Mouse (Mus musculus) adrenal gland, adult 2 months (tissue): Measurements from ENCODE around the gene Gm28360. TPM values are rescaled to one million over a fixed set of nuclear protein-coding genes. Genes with fewer than 3 reads are reported as not detected.
"Not testable (repeated sequence)": the region's sequence is repeated elsewhere in the genome, so short reads cannot be mapped to it uniquely, and the experiment has no call there.

ENCODE experiments used
- DNase-seq: peaks from one replicate; pipeline ENCODE4 v3.0.0; 2021
- long read RNA-seq: library from polyadenylated mRNA; stranded (forward); transcript quantifications from one replicate; pipeline ENCODE4 v2.0.0, GENCODE M21; 2021
- polyA plus RNA-seq: library from polyadenylated mRNA; depleted of rRNA; stranded (reverse); fragments of >200 nt; gene quantifications from 2 replicates; pipeline ENCODE4 v1.2.3, GENCODE M21; 2012; rRNA removed
- total RNA-seq, 2 experiments: library from RNA; stranded (reverse); gene quantifications; 2 replicates each; pipeline ENCODE4 v1.2.3; 2021

Gene Gm28360
- total RNA-seq (not detected), polyA plus RNA-seq (not detected in 2 replicates)
- long read RNA-seq = 0 reads

DNA sequence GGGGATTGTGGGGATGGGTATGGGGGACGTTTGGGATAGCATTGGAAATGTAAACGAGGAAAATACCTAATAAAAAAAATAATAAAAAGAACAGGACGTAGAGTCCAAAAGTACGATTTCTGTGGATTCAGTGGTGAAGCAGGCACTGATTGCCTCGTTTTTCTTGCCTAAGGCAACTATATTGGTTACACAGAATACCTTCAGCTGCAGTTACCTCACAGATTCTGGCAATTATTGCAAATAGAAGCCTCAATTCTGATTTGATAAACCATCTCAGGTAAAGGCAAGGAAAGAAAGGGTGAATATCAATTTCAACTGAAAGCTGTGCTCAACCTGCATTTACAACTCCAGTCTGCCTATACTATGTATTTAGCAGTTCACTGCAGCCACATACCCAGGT, at the start of gene Gm28360:
Gm28360 (plus strand) TSS at position 301 of the 400 bp plus-strand sequence.
- DNase-seq = not testable (repeated sequence)

DNA sequence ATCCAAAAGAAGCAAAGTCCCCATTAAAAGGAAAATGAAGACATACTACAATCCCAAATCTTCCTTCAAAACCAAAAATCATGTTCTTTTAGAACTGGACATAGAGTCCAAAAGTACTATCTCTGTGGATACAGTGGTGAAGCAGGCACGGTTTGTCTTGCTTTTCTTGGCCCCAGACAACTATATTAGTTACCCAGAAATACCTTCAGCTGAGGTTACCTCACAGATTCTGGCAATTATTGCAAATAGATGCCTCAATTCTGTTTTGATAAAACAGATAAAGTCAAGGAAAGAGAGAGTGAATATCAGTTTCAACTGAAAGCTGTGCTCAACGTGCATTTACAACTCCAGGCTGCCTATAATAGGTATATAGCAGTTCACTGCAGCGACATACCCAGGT, 49.0 kb upstream of the Gm28360 start, which contains the start of gene B020011L13Rik:
B020011L13Rik (plus strand) TSS at position 301 of the 400 bp plus-strand sequence.
- not testable (repeated sequence) for DNase-seq

DNA sequence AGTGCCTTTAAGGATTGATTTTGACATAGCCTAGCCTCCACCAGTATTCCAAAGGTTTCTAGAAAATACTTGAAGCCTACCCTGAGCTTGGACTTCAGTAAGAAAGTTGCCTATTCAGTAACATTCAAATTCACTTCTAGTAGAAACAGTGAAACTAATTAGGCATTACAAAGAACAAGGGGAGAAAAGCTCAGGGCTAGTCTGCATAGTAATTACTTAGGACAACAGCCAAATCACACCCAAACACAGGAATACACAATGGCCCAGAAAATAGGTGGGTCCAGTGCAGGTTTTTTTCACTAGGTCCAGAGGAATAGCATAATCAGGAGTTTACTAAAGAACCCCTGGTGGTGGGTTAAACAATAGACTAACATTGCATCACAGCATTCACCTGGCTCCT, 13.6 kb upstream of the Gm28360 start:
- DNase-seq = not testable (repeated sequence)

DNA sequence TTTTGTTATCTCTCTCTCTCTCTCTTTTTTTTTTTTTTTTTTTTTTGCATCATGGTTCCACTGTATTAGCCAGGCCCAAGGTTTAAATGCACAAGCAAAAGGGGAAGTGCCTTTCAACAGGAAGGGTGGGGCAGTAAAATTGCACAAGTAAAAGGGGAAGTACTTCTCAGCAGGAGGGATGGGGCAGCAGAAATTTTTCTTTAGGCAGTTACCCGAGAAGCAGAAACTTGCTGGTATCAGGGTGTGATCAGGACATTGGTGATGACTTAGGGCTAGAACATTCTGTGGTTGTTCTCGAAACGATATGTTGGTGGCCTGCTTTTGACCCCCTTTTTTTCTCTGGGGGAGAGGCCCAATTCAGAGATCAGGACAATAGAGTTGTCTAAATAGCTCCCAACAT, 21.8 kb downstream of the Gm28360 start:
- DNase-seq = not testable (repeated sequence)

Other genes starting within 250 kb of the Gm28360 start
- not detected for gene Gm28363, start 132.9 kb upstream of the Gm28360 start, total RNA-seq
- gene Gm28363, start 132.9 kb upstream of the Gm28360 start, polyA plus RNA-seq = not detected in 2 replicates
- not detected for gene B020011L13Rik, start 48.9 kb upstream of the Gm28360 start, total RNA-seq
- gene B020011L13Rik, start 48.9 kb upstream of the Gm28360 start, polyA plus RNA-seq = not detected in 2 replicates
- not detected for gene Gm28168, start 97.9 kb downstream of the Gm28360 start, total RNA-seq
- not detected in 2 replicates for gene Gm28168, start 97.9 kb downstream of the Gm28360 start, polyA plus RNA-seq
- not detected for gene Gm7145, start 135.9 kb downstream of the Gm28360 start, total RNA-seq
- gene Gm7145, start 135.9 kb downstream of the Gm28360 start, polyA plus RNA-seq = not detected in 2 replicates